Mouse (Mus musculus) bone marrow macrophage, adult 2 months (primary cell): ENCODE measurements around the gene Epb42. TPM values are rescaled to one million over a fixed set of nuclear protein-coding genes. Genes with fewer than 3 reads are reported as not detected.
"Not testable (repeated sequence)": the region's sequence is repeated elsewhere in the genome, so short reads cannot be mapped to it uniquely, and the experiment has no call there.

Experiments
- H3K27ac ChIP-seq: 2 replicates; pipeline ENCODE4 v1.5.1; 2012; ENCODE audit warnings: low read depth, low read length; ENCODE audit not compliant: insufficient read depth
- H3K4me1 ChIP-seq: 2 replicates; pipeline ENCODE4 v1.6.1; 2012; ENCODE audit warnings: low read length; ENCODE audit not compliant: control insufficient read depth, insufficient read depth
- H3K4me3 ChIP-seq: 2 replicates; pipeline ENCODE4 v1.5.1; 2012; ENCODE audit warnings: mild to moderate bottlenecking, low read length, moderate library complexity; ENCODE audit not compliant: insufficient read depth
- CTCF ChIP-seq: IDR thresholded peaks from 2 replicates; pipeline ENCODE4 v1.5.1; 2012; ENCODE audit warnings: low read depth, mild to moderate bottlenecking, low read length, moderate library complexity
- POLR2A ChIP-seq: IDR thresholded peaks from 2 replicates; pipeline ENCODE4 v1.6.1; 2012; ENCODE audit warnings: mild to moderate bottlenecking, low read depth, low read length, borderline replicate concordance
- polyA plus RNA-seq: library from polyadenylated mRNA; stranded (reverse); fragments of >200 nt; gene quantifications from 2 replicates; pipeline ENCODE4 v1.2.4, GENCODE M21; 2012; ENCODE audit not compliant: missing spikeins, insufficient read depth, insufficient read length

Epb42 gene
- polyA plus RNA-seq, 1 experiment: not detected

DNA sequence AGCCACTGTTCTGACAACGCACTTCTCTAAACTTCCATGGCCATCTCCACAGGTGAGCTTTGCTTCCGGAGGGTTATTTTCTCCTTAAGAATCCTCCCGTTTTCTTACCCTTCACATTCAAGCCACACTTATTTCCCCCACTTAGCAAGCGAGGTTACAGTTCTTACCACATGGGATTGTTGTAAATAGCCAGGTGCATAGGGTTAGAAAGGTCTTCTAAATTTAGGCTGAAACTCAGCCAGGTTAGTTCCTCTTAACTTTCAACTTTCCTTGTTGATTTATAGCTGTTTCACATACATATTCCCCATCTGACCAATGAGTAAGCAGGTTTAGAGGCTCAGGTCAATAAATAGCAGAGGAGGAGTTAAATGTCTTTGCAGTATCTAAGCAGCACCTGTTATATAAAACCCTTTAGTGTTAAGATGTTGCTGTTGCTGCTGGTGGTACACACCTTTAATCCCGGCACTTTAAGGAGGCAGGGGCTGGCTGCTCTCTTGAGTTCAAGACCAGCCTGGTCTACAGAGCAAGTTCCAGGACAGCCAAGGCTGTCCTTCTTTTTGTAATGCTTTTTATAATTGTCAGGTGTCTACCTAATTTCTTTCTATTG is 27.7 kb downstream of the Epb42 start:
- TF ChIP-seq CTCF (no peak), POLR2A (no peak)
- Histone ChIP-seq H3K27ac (no peak overlapping the region), H3K4me1 (peaks cover 6% of the 10 kb centered on the region; the same call in 1 of the 2 replicates), H3K4me3 (peak overlapping the region; percentile 74)

GRCm38 (mm10) chr2:121008664-121009007 is 28.2 kb downstream of the Epb42 start:
- Histone ChIP-seq H3K4me1 (peaks cover 6% of the 10 kb centered on the region; the same call in 1 of the 2 replicates), H3K4me3 (peak overlapping the region; percentile 74), H3K27ac (no peak overlapping the region)
- TF ChIP-seq POLR2A (no peak), CTCF (no peak)

DNA sequence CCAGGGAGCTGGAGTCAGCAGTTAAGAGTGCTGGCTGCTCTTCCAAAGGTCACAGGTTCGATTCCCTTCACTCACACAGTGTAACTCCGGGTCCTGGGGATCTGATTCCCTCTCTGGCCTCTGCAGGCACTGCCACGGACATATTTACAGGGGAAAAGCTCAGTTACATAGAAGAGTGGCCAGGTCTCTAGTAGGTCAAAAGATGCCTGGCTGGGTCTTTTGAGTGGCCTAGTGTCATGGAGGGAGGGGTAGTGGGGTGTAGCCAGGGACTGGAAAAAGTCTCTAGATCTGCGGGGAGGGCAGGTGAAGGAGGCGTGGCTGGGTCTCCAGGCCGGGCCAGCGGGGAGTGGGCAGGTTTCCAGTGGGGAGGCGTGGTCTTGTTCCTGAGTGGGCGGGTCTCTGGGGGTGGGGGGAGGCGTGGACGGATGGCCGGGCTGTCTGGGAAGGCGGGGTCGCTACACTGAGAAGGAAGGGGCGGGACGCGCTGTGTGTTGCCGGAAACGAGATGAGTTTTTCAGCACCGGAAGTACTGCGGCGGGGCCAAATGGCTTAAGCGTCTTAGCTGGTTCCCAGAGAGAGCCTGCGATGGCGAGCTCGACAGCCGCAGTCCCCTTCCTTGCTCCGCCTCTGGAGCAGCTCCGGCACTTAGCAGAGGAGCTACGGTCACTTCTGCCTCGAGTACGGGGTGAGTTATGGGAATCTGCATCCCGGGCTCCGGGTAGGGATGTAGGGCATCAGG is 28.8 kb downstream of the Epb42 start, which contains the start of gene Ccndbp1:
TSS of gene Ccndbp1 (plus strand) at position 479 of the 739 bp plus-strand sequence.
- Histone ChIP-seq H3K4me1 (peaks cover 6% of the 10 kb centered on the region; the same call in 1 of the 2 replicates), H3K4me3 (peak within 1 kb of the TSS; percentile 74), H3K27ac (no peak within 1 kb of the TSS)
- TF ChIP-seq POLR2A: no peak
- no peak for TF ChIP-seq CTCF

DNA sequence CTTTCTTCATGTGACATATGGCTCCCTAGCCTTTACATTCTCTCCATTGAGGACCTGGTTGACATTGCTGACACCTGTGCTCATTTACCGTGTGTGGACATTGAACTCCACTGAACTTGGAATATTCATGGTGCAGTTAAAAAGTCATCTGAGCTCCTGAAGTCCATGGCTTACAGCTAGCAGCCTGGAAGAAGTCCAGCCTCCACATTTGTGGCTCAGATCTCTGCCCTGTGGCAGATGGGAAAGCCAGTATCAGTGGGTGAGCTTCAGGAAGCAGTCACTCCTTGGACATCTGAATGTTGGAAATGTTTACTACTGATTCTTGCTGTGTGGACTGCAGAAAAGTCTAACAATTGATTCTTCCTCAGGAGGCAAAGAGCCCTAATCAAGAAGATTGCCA is 29.9 kb downstream of the Epb42 start:
- H3K4me3 ChIP-seq: no peak overlapping the region
- H3K4me1 ChIP-seq: peaks cover 6% of the 10 kb centered on the region; the same call in 1 of the 2 replicates
- H3K27ac ChIP-seq: no peak overlapping the region
- TF ChIP-seq POLR2A (no peak), CTCF (no peak)

DNA sequence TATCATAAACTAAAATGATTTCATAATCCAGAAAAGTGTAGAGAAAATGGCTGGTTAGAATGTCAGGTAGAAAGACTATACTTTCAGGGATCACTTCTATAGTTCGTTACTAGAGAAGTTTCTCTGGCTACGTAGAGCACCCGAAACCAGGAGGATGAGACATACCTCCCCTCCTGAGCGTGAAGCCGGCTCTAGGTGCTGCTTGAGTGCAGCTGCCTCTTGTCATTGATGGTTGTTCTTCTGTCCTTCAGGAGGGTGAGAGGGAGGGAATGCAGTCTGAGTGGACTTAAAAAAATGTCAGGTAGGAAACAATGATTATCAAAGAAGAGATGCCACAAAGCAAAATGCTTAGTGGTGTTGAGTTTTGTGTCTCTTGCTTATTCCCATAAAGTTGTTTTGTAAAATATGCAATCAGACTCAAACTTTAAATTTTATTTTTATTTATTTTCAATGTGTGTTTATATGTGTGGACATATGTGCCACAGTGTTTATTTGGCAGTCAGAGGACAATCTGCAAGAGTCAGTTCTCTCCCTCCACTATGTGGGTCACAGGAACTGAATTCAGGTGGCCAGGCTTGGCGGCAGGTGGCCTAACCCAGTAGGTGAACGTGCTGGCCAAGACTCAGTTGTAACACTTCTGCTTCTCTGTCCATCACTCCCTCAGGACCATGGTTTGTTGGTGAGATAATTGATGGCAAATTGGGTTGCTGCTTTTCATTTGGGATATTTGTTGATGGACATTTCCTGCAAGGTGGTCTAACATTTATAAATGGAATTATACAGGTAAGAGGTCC is 32.7 kb downstream of the Epb42 start:
- peaks cover 6% of the 10 kb centered on the region; the same call in 1 of the 2 replicates for H3K4me1 ChIP-seq
- TF ChIP-seq CTCF (no peak), POLR2A (no peak)

DNA sequence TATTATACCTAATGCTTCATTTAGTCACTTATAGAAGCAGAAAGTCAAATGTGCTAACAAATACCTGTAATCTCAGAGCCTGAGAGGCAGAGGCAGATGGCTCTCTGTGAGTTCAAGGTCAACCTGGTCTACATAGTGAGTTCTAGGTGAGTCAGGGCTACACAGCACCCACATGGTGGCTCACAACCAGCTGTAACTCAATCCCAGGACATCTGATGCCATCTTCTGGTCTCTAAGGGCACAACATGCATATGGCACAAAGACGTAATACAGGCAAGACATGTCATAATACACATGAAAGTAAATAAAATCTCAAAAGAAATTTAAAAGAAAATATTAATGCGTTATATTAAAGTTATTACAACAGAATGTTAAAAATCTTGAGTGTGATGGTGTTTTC is 33.3 kb downstream of the Epb42 start:
- no peak overlapping the region for H3K4me3 ChIP-seq
- no peak overlapping the region for H3K27ac ChIP-seq
- TF ChIP-seq POLR2A (no peak), CTCF (no peak)
- peaks cover 6% of the 10 kb centered on the region; the same call in 1 of the 2 replicates for H3K4me1 ChIP-seq

More for the DNA sequence above, 32.7 kb downstream of the Epb42 start:
- Histone ChIP-seq H3K4me3 (no peak overlapping the region), H3K27ac (no peak overlapping the region)

DNA sequence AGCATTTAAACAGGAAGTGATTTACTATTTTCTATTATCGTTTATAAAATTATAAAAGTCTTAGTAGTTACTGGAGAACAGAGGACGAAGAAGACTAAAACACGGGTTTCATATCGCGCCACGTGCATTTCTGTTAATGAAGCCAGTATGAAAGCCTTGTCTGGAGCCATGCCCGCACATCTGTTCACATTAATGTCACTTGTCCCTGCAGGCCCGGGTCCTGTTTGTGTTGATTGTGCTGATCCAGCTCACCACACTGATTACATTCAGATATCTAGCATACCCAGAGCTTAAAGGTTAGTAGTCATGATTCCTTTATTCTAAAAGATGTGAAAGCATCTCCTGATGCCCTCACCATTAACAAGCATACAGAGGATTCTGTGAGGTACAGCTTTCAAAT is 38.0 kb downstream of the Epb42 start:
- H3K27ac ChIP-seq: no peak overlapping the region
- no peak for TF ChIP-seq CTCF
- no peak for TF ChIP-seq POLR2A
- H3K4me1 ChIP-seq: no peaks in the 10 kb centered on the region
- no peak overlapping the region for H3K4me3 ChIP-seq

DNA sequence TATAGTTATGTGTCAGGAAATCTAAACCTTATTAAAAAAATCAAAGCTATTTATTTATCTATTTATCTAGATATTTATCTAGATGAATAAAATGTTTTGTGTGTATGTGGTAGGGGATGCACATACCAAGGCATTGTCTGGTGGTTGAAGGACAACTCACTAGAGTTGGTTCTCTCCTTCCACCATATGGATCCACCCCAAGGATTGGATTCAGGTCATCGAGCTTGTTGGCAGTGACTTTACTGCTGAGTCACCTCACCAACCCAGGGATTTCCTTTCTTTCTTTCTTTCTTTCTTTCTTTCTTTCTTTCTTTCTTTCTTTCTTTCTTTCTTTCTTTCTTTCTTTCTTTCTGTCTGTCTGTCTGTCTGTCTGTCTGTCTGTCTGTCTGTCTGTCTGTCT is 40.3 kb downstream of the Epb42 start:
- H3K4me1 ChIP-seq, H3K27ac ChIP-seq, H3K4me3 ChIP-seq: not testable (repeated sequence)

GRCm38 (mm10) chr2:120991196-120991595 is 45.7 kb downstream of the Epb42 start:
- Histone ChIP-seq H3K27ac (no peak overlapping the region), H3K4me1 (no peaks in the 10 kb centered on the region), H3K4me3 (no peak overlapping the region)
- TF ChIP-seq POLR2A: no peak
- no peak for TF ChIP-seq CTCF

- no peak overlapping the region for H3K4me3 ChIP-seq
- H3K27ac ChIP-seq: no peak overlapping the region
- H3K4me1 ChIP-seq: no peaks in the 10 kb centered on the region
- TF ChIP-seq POLR2A (no peak), CTCF (no peak)
These were observed 51.6 kb downstream of the Epb42 start for GRCm38 (mm10) chr2:120985241-120985640.
